ENCODE assay signal across 23 mouse cellular contexts in genomic region chr6:86708072-86708774, GRCm38 (mm10). TPM values are rescaled to one million over a fixed set of nuclear protein-coding genes. Genes with fewer than 3 reads are reported as not detected.
DNase-seq lines count a peak whose midpoint lies in the region; ATAC-seq and TF ChIP-seq lines count a peak whose summit lies in the region.
"Had no signal": no experiment of that assay in that cellular context is flagged by ENCODE, and none has a peak within 500 bp of the region (broad histone marks: within the 10 kb centered on the region; RNA-seq: fewer than 3 reads in every experiment).

No protein-coding gene starts in this region.

- H3K36me3 ChIP-seq in intestine, embryonic 15.5 days: peaks cover 19% of the 10 kb centered on the region
- peaks cover 3% of the 10 kb centered on the region; the same call in 1 of the 2 replicates for H3K36me3 ChIP-seq in intestine, embryonic 16.5 days (ENCODE audit: control insufficient read depth, insufficient read depth, low read length)
- peaks cover 29% of the 10 kb centered on the region for H3K36me3 ChIP-seq in small intestine, adult 2 months (ENCODE audit: control insufficient read depth, insufficient read depth, low read length)

- H3K9ac ChIP-seq in intestine, embryonic 15.5 days: no peak overlapping the region
- H3K9ac ChIP-seq in intestine, embryonic 16.5 days (ENCODE audit: low read depth, low read length): no peak overlapping the region
- H3K9ac ChIP-seq: embryonic facial prominence, embryonic 13.5 days; embryonic facial prominence, embryonic 15.5 days; forebrain, embryonic 12.5 days had no signal

- no peaks in the 10 kb centered on the region for H3K9me3 ChIP-seq in intestine, embryonic 15.5 days
- H3K9me3 ChIP-seq in intestine, embryonic 16.5 days (ENCODE audit: control insufficient read depth, low read length): no peaks in the 10 kb centered on the region
- H3K9me3 ChIP-seq: embryonic facial prominence, embryonic 13.5 days; embryonic facial prominence, embryonic 15.5 days; forebrain, embryonic 10.5 days; forebrain, embryonic 12.5 days had no signal

- no peak for TF ChIP-seq CTCF in small intestine, adult 2 months (IDR thresholded peaks at IDR 0.05; ENCODE audit: extremely low read depth, insufficient read length, insufficient replicate concordance, low read depth, low read length)

- peak; percentile 92 for ATAC-seq in intestine, embryonic 15.5 days
- peak; percentile 96 for ATAC-seq in intestine, embryonic 16.5 days
- ATAC-seq: forebrain, embryonic 14.5 days; forebrain, embryonic 16.5 days had no signal

- H3K27ac ChIP-seq in intestine, embryonic 15.5 days: no peak overlapping the region
- peak overlapping the region; percentile 73 for H3K27ac ChIP-seq in intestine, embryonic 16.5 days (ENCODE audit: low read length)
- peak overlapping the region; percentile 92 for H3K27ac ChIP-seq in small intestine, adult 2 months (ENCODE audit: insufficient read depth, low read depth, low read length)
- H3K27ac ChIP-seq: embryonic facial prominence, embryonic 13.5 days; embryonic facial prominence, embryonic 15.5 days; forebrain, embryonic 10.5 days; forebrain, embryonic 12.5 days had no signal

- H3K4me3 ChIP-seq in intestine, embryonic 15.5 days (replicated peaks): no peak overlapping the region
- no peak overlapping the region for H3K4me3 ChIP-seq in intestine, embryonic 16.5 days (ENCODE audit: low read length)
- no peak overlapping the region for H3K4me3 ChIP-seq in small intestine, adult 2 months (ENCODE audit: low read depth, low read length)
- H3K4me3 ChIP-seq: embryonic facial prominence, embryonic 13.5 days; embryonic facial prominence, embryonic 15.5 days; erythroblast, embryonic 14.5 days; forebrain, embryonic 10.5 days; forebrain, embryonic 12.5 days had no signal

- peak; percentile 61 for DNase-seq in yolk sac, embryonic 10.5 days (ENCODE audit: low spot score)
- DNase-seq in adrenal gland, adult 2 months: no peak
- no peak for DNase-seq in adrenal gland, adult 8-10 months
- DNase-seq in ovary, postnatal 36 days (ENCODE audit: low spot score): no peak
- DNase-seq: adrenal gland, postnatal 10 days; adrenal gland, postnatal 25 days; cerebellum, adult 11 months; cerebellum, adult 18-20 months; cerebellum, adult 8-10 months; cerebellum, adult 9-11 months; cerebellum, postnatal 14 days; cerebellum, postnatal 36 days; embryo, embryonic 11 days had no signal

- H3K4me2 ChIP-seq in intestine, embryonic 15.5 days (replicated peaks): no peak overlapping the region
- H3K4me2 ChIP-seq in intestine, embryonic 16.5 days (ENCODE audit: low read depth, low read length): no peak overlapping the region
- H3K4me2 ChIP-seq: embryonic facial prominence, embryonic 13.5 days; embryonic facial prominence, embryonic 15.5 days; forebrain, embryonic 12.5 days had no signal

- TF ChIP-seq POLR2A in small intestine, adult 2 months (IDR thresholded peaks at IDR 0.05; ENCODE audit: low read depth, low read length): no peak

- no peaks in the 10 kb centered on the region for H3K4me1 ChIP-seq in intestine, embryonic 15.5 days (replicated peaks)
- no peaks in the 10 kb centered on the region for H3K4me1 ChIP-seq in intestine, embryonic 16.5 days (ENCODE audit: control insufficient read depth, insufficient read depth, low read length)
- peaks cover 7% of the 10 kb centered on the region; the same call in 1 of the 2 replicates for H3K4me1 ChIP-seq in small intestine, adult 2 months (ENCODE audit: control insufficient read depth, insufficient read depth, insufficient read length, low read length)
- H3K4me1 ChIP-seq: embryonic facial prominence, embryonic 13.5 days; embryonic facial prominence, embryonic 15.5 days; forebrain, embryonic 10.5 days; forebrain, embryonic 12.5 days had no signal

- WGBS in intestine, embryonic 15.5 days: 80% methylated on average over 4 of the region's 4 CpGs
- 78% methylated on average over 4 of the region's 4 CpGs for WGBS in intestine, embryonic 16.5 days
- 26% methylated on average over 4 of the region's 4 CpGs for WGBS in small intestine, adult 2 months

- H3K27me3 ChIP-seq in intestine, embryonic 15.5 days (replicated peaks): no peaks in the 10 kb centered on the region
- no peaks in the 10 kb centered on the region for H3K27me3 ChIP-seq in intestine, embryonic 16.5 days (replicated peaks; ENCODE audit: control insufficient read depth, insufficient read depth, low read length)
- H3K27me3 ChIP-seq in small intestine, adult 2 months (ENCODE audit: control insufficient read depth, insufficient read depth, low read length): no peaks in the 10 kb centered on the region
- H3K27me3 ChIP-seq: embryonic facial prominence, embryonic 13.5 days; embryonic facial prominence, embryonic 15.5 days; forebrain, embryonic 12.5 days had no signal

RNA-seq across cellular contexts. Expression of gene Snrnp27, which starts 23.9 kb away (rescaled TPM):
- 96.0 and 105 TPM in 2 replicates for polyA plus RNA-seq in intestine, embryonic 15.5 days (2015; fragmentation: Nextera tagmentation; extraction: Ambion mirVana)
- 85.1 and 85.3 TPM in 2 replicates for polyA plus RNA-seq in intestine, embryonic 16.5 days (2015; fragmentation: Nextera tagmentation; extraction: Ambion mirVana)
- 2.1 and 3.9 TPM in 2 replicates for polyA plus RNA-seq in small intestine, adult 2 months (2012; rRNA removed)
- total RNA-seq in adrenal gland, adult 2 months (2021): 10 to 100 TPM; 60.0 to 62.5 TPM
- 3.7 and 6.8 TPM in 2 replicates for polyA plus RNA-seq in adrenal gland, adult 2 months (2012; rRNA removed)
- 10 to 100 TPM; 54.4 to 57.5 (median 55.9) TPM for total RNA-seq in adrenal gland, adult 8-10 months (2022)

RNA-seq across cellular contexts. Expression of gene Gmcl1, which starts 25.0 kb away (rescaled TPM):
- 31.2 and 31.7 TPM in 2 replicates for polyA plus RNA-seq in intestine, embryonic 15.5 days (2015; fragmentation: Nextera tagmentation; extraction: Ambion mirVana)
- polyA plus RNA-seq in intestine, embryonic 16.5 days (2015; fragmentation: Nextera tagmentation; extraction: Ambion mirVana): 22.1 and 24.3 TPM in 2 replicates
- 11.7 and 20.5 TPM in 2 replicates for polyA plus RNA-seq in small intestine, adult 2 months (2012; rRNA removed)
- 10 to 100 TPM; 16.6 to 16.9 TPM for total RNA-seq in adrenal gland, adult 2 months (2021)
- polyA plus RNA-seq in adrenal gland, adult 2 months (2012; rRNA removed): 19.3 and 20.8 TPM in 2 replicates
- total RNA-seq in adrenal gland, adult 8-10 months (2022): 10 to 100 TPM; 22.4 to 23.6 (median 22.7) TPM

RNA-seq across cellular contexts. Expression of gene Mxd1, which starts 39.3 kb away (rescaled TPM):
- polyA plus RNA-seq in intestine, embryonic 15.5 days (2015; fragmentation: Nextera tagmentation; extraction: Ambion mirVana): 13.8 and 14.7 TPM in 2 replicates
- polyA plus RNA-seq in intestine, embryonic 16.5 days (2015; fragmentation: Nextera tagmentation; extraction: Ambion mirVana): 15.0 and 19.7 TPM in 2 replicates
- polyA plus RNA-seq in small intestine, adult 2 months (2012; rRNA removed): 87.2 and 413 TPM in 2 replicates
- 1 to 10 TPM; 8.0 to 8.9 TPM for total RNA-seq in adrenal gland, adult 2 months (2021)
- polyA plus RNA-seq in adrenal gland, adult 2 months (2012; rRNA removed): 5.3 and 6.9 TPM in 2 replicates
- total RNA-seq in adrenal gland, adult 8-10 months (2022): 10 to 100 TPM in 2 of 4 experiments, 1 to 10 TPM in 2; 8.5 to 14.1 (median 10.5) TPM

Comparison
In these comparisons a context has a peak if more than half of its experiments do, and no peak if none do; other contexts are left out.
1. RNA of gene Snrnp27, which starts 23.9 kb away (polyA plus RNA-seq): 96.0 to 105 TPM in intestine, embryonic 15.5 days and 85.1 to 85.3 TPM in intestine, embryonic 16.5 days; 2.1 to 3.9 TPM in small intestine, adult 2 months and 3.7 to 6.8 TPM in adrenal gland, adult 2 months; every median in the first group is over 10 times any median in the second.